Mouse (Mus musculus): ENCODE data around the gene P2rx7. TPM values are rescaled to one million over a fixed set of nuclear protein-coding genes. Genes with fewer than 3 reads are reported as not detected.

The P2rx7 gene
- 27.7 and 34.5 TPM in 2 replicates for polyA plus RNA-seq (2012; rRNA removed)

DNA sequence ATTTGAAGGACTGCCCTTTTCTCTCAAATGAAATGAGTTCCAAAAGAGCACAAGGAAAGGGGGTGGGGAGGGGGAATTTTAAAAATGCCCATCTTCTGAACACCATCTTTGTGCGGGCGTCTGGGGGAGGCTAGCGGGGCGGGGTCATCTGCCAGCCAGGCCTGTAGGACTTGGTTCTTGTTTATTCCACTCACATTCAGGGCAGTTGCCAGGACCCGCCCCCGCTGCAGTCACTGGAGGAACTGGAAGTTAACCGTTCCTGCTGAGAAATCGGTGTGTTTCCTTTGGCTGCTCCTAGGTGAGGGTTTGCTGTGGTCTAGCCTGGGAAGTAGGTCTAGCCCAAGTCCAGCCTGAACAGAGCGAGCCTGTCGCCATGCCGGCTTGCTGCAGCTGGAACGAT, at the start of gene P2rx7:
TSS of gene P2rx7 (plus strand) at position 211 of the 400 bp plus-strand sequence.
- H3K4me1 ChIP-seq (ENCODE audit: control insufficient read depth, insufficient read depth, insufficient read length), result peaks cover 10% of the 10 kb centered on the region; the same call in 1 of the 2 replicates
- peak within 1 kb of the TSS; percentile 57; the same call in 1 of the 2 replicates for H3K4me3 ChIP-seq (ENCODE audit: extremely low read depth, insufficient read depth, insufficient read length)
- DNase-seq (ENCODE audit: low read depth in 1 of 2, low spot score in 2 of 2), result peak in 1 of 2 experiments; percentile 29
- WGBS, result 8% methylated on average over 12 of the region's 12 CpGs
- no peak for TF ChIP-seq POLR2A (IDR thresholded peaks at IDR 0.05; ENCODE audit: low read depth, low read length)
- no peak for TF ChIP-seq CTCF (IDR thresholded peaks at IDR 0.05; ENCODE audit: extremely low read depth, insufficient read depth, insufficient read length, insufficient replicate concordance)
- H3K27ac ChIP-seq (ENCODE audit: insufficient read depth, low read length), result peak within 1 kb of the TSS; percentile 67
- H3K36me3 ChIP-seq (ENCODE audit: control insufficient read depth, insufficient read depth, low read length), result no peaks in the 10 kb centered on the region
- no peaks in the 10 kb centered on the region for H3K27me3 ChIP-seq (ENCODE audit: control insufficient read depth, insufficient read depth, low read length)

DNA sequence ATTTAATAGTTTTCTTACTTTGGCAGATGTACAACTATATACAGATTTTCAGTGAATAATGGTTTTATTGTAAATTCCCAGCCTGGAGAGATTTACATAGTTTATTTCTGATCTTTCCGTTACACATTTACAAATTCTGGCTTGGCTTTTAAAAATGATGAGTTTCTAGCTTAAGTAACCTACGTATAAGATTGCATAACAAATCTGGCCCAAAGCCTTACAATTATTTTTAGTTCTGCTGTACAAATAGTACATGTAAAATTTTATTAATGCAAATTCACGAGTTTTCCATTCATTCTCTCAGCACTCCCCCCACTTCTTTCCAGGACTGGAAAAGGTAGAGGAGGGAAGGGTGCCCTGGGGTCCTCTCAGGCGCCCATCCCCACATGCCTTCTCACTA, 48.2 kb upstream of the P2rx7 start:
- Histone ChIP-seq H3K27me3 (ENCODE audit: control insufficient read depth, insufficient read depth, low read length) (no peaks in the 10 kb centered on the region), H3K27ac (ENCODE audit: insufficient read depth, low read length) (no peak overlapping the region), H3K36me3 (ENCODE audit: control insufficient read depth, insufficient read depth, low read length) (no peaks in the 10 kb centered on the region), H3K4me3 (ENCODE audit: extremely low read depth, insufficient read depth, insufficient read length) (no peak overlapping the region), H3K4me1 (ENCODE audit: control insufficient read depth, insufficient read depth, insufficient read length) (no peaks in the 10 kb centered on the region)
- WGBS, result 83% methylated on average over 4 of the region's 4 CpGs
- no peak for TF ChIP-seq POLR2A (IDR thresholded peaks at IDR 0.05; ENCODE audit: low read depth, low read length)
- no peak for TF ChIP-seq CTCF (IDR thresholded peaks at IDR 0.05; ENCODE audit: extremely low read depth, insufficient read depth, insufficient read length, insufficient replicate concordance)
- no peak for DNase-seq (ENCODE audit: low read depth in 1 of 2, low spot score in 2 of 2)

DNA sequence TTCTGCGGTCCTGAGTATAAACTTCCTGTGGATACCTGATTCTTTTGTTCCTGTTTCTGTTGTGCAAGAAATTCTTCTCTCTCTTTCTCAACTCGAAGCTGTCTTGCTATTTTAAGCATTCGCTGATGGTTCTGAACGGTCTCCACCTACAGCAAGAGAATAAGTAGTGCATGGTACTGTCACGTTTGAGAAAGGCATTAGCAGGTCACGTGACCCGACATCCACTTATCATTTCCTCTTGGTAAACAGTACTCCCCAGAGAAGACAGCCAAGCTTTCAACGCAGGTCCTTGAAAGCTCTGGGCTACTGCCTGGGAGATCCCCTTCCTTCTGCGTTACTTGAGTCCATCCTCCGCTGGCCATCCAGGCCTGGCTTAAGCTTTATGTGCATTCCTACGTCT, 41.5 kb upstream of the P2rx7 start:
- WGBS, result 8% methylated on average over 11 of the region's 11 CpGs
- no peak overlapping the region for H3K4me3 ChIP-seq (ENCODE audit: extremely low read depth, insufficient read depth, insufficient read length)
- H3K36me3 ChIP-seq (ENCODE audit: control insufficient read depth, insufficient read depth, low read length), result no peaks in the 10 kb centered on the region
- TF ChIP-seq POLR2A (IDR thresholded peaks at IDR 0.05; ENCODE audit: low read depth, low read length) (no peak), CTCF (IDR thresholded peaks at IDR 0.05; ENCODE audit: extremely low read depth, insufficient read depth, insufficient read length, insufficient replicate concordance) (no peak)
- H3K27ac ChIP-seq (ENCODE audit: insufficient read depth, low read length), result peak overlapping the region; percentile 3; the same call in 1 of the 2 replicates
- peak; percentile 68 to 83 for DNase-seq (ENCODE audit: low read depth in 1 of 2, low spot score in 2 of 2)
- no peaks in the 10 kb centered on the region for H3K27me3 ChIP-seq (ENCODE audit: control insufficient read depth, insufficient read depth, low read length)
- H3K4me1 ChIP-seq (ENCODE audit: control insufficient read depth, insufficient read depth, insufficient read length), result peaks cover 3% of the 10 kb centered on the region

DNA sequence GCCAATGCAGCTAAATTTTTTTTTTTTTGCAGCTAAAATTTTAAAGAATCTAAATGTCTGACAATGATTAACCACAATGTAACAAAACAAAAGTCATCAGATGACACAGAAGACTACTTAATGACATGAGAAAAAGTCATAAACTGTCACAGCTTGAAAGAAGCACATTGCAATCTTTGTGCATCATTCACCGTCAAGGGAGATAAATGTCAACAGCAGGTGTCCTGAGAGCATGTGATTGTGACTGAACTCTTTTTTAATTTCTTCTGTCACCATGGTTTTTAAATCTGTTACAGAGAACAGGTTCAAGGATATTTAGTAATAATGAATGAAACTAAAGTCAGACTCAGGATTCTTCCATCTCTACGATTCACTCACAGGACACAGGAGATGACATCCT, 38.8 kb upstream of the P2rx7 start:
- H3K36me3 ChIP-seq (ENCODE audit: control insufficient read depth, insufficient read depth, low read length), result no peaks in the 10 kb centered on the region
- no peaks in the 10 kb centered on the region for H3K27me3 ChIP-seq (ENCODE audit: control insufficient read depth, insufficient read depth, low read length)
- no peak for DNase-seq (ENCODE audit: low read depth in 1 of 2, low spot score in 2 of 2)
- no peak overlapping the region for H3K4me3 ChIP-seq (ENCODE audit: extremely low read depth, insufficient read depth, insufficient read length)
- no peak overlapping the region for H3K27ac ChIP-seq (ENCODE audit: insufficient read depth, low read length)
- TF ChIP-seq CTCF (IDR thresholded peaks at IDR 0.05; ENCODE audit: extremely low read depth, insufficient read depth, insufficient read length, insufficient replicate concordance), result no peak
- TF ChIP-seq POLR2A (IDR thresholded peaks at IDR 0.05; ENCODE audit: low read depth, low read length), result no peak
- 91% methylated on average over 2 of the region's 2 CpGs for WGBS
- H3K4me1 ChIP-seq (ENCODE audit: control insufficient read depth, insufficient read depth, insufficient read length), result peaks cover 3% of the 10 kb centered on the region

DNA sequence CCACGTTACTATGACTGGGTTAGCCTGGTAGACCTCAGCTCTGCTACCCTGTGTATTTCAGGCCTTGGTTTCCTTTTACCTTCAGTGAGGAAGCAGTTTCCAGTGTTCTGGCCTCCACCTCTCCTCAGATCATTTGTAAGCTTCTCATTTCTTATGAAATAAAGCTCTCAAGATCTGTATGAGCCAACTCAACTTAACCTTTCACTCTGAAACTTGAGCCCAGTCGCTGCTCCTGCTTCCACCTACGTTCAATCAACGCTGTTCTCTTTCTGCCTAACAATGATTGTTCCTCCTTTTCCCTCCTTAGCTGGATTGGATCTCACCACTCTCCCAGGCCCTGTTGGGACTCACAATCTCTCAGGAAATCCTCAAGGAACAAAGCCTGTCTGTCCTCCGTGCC, 32.1 kb upstream of the P2rx7 start:
- TF ChIP-seq CTCF (IDR thresholded peaks at IDR 0.05; ENCODE audit: extremely low read depth, insufficient read depth, insufficient read length, insufficient replicate concordance) (no peak), POLR2A (IDR thresholded peaks at IDR 0.05; ENCODE audit: low read depth, low read length) (no peak)
- Histone ChIP-seq H3K36me3 (ENCODE audit: control insufficient read depth, insufficient read depth, low read length) (no peaks in the 10 kb centered on the region), H3K27me3 (ENCODE audit: control insufficient read depth, insufficient read depth, low read length) (no peaks in the 10 kb centered on the region), H3K4me1 (ENCODE audit: control insufficient read depth, insufficient read depth, insufficient read length) (no peaks in the 10 kb centered on the region; the same call in 1 of the 2 replicates), H3K4me3 (ENCODE audit: extremely low read depth, insufficient read depth, insufficient read length) (no peak overlapping the region), H3K27ac (ENCODE audit: insufficient read depth, low read length) (no peak overlapping the region)
- 74% methylated on average over 5 of the region's 5 CpGs for WGBS
- DNase-seq (ENCODE audit: low read depth in 1 of 2, low spot score in 2 of 2), result no peak

DNA sequence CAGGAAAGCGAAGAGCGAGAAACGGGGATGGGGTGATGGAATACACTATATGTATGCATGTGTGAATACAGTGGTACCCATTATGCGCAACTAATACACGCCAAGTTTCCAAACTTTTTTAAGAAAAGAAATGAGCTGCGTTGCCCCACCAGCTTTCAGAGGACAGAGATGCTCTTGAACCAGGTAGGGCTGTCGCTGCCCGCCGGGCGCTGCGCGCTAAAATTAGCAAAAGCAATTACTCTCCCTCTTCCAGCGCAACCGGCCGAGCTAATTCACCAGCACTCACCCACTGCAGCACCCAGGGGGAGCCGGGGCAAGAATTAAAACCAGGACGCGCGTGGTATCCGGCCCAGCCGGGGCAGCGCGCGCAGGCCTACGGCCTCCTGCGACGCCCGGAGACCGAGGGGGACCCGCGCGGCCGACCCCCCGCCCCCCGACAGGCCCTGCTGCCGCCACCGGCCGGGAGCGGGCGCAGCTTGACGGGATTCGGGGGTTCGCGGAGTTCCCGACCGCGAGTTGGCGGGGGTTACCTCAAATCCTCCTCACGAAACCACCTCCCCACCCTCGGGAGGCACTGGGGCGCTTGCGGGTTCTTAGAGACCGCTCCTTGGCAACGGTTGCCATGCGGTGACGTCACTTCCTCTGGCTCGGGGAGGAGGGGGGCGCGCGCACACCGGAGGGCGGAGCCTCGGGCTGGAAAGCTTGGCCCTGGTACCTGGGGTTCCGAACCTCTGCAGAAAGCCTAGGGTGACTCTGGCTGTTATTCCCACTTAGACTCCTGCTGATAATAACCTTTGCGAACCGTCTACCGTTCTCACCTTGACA, 29.6 kb upstream of the P2rx7 start, which contains the start of gene Ift81:
TSS of gene Ift81 (minus strand) at position 611 of the 825 bp plus-strand sequence.
- 6% methylated on average over 65 of the region's 67 CpGs for WGBS
- peak; percentile 91 to 96 for DNase-seq (ENCODE audit: low read depth in 1 of 2, low spot score in 2 of 2)
- TF ChIP-seq POLR2A (IDR thresholded peaks at IDR 0.05; ENCODE audit: low read depth, low read length), result no peak
- no peak for TF ChIP-seq CTCF (IDR thresholded peaks at IDR 0.05; ENCODE audit: extremely low read depth, insufficient read depth, insufficient read length, insufficient replicate concordance)
- H3K4me3 ChIP-seq (ENCODE audit: extremely low read depth, insufficient read depth, insufficient read length), result peak within 1 kb of the TSS; percentile 63
- H3K36me3 ChIP-seq (ENCODE audit: control insufficient read depth, insufficient read depth, low read length), result no peaks in the 10 kb centered on the region
- no peaks in the 10 kb centered on the region; the same call in 1 of the 2 replicates for H3K4me1 ChIP-seq (ENCODE audit: control insufficient read depth, insufficient read depth, insufficient read length)
- no peaks in the 10 kb centered on the region for H3K27me3 ChIP-seq (ENCODE audit: control insufficient read depth, insufficient read depth, low read length)
- H3K27ac ChIP-seq (ENCODE audit: insufficient read depth, low read length), result no peak within 1 kb of the TSS

DNA sequence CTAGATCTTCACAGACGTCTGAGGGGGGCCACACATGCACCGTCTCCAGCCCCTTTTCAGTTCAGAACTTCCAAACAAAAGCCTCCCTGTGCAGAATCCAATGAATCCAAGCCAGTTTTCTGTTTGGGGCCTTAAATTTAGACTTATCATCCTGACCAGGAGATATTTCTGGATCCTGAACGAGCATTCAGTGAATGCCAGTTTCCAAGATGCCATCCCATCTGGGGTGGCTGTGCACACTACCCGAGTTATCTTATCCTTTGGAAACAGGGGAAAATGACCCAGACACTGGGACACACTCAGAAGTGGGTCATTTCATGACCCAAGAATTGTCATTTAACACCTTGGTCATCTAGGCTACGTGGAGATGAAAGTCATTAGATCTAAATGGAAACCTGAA, 26.0 kb upstream of the P2rx7 start:
- H3K4me1 ChIP-seq (ENCODE audit: control insufficient read depth, insufficient read depth, insufficient read length), result no peaks in the 10 kb centered on the region; the same call in 1 of the 2 replicates
- H3K36me3 ChIP-seq (ENCODE audit: control insufficient read depth, insufficient read depth, low read length), result no peaks in the 10 kb centered on the region
- 86% methylated on average over 5 of the region's 5 CpGs for WGBS
- TF ChIP-seq CTCF (IDR thresholded peaks at IDR 0.05; ENCODE audit: extremely low read depth, insufficient read depth, insufficient read length, insufficient replicate concordance), result no peak
- TF ChIP-seq POLR2A (IDR thresholded peaks at IDR 0.05; ENCODE audit: low read depth, low read length), result no peak
- no peaks in the 10 kb centered on the region for H3K27me3 ChIP-seq (ENCODE audit: control insufficient read depth, insufficient read depth, low read length)
- H3K4me3 ChIP-seq (ENCODE audit: extremely low read depth, insufficient read depth, insufficient read length), result no peak overlapping the region
- no peak for DNase-seq (ENCODE audit: low read depth in 1 of 2, low spot score in 2 of 2)
- no peak overlapping the region for H3K27ac ChIP-seq (ENCODE audit: insufficient read depth, low read length)

Data from spleen, adult 2 months (tissue).